Mouse (Mus musculus): ENCODE measurements around the gene Bfsp1. TPM values are rescaled to one million over a fixed set of nuclear protein-coding genes. Genes with fewer than 3 reads are reported as not detected.

Gene Bfsp1
- polyA plus RNA-seq, 1 experiment = 0.36 TPM

DNA sequence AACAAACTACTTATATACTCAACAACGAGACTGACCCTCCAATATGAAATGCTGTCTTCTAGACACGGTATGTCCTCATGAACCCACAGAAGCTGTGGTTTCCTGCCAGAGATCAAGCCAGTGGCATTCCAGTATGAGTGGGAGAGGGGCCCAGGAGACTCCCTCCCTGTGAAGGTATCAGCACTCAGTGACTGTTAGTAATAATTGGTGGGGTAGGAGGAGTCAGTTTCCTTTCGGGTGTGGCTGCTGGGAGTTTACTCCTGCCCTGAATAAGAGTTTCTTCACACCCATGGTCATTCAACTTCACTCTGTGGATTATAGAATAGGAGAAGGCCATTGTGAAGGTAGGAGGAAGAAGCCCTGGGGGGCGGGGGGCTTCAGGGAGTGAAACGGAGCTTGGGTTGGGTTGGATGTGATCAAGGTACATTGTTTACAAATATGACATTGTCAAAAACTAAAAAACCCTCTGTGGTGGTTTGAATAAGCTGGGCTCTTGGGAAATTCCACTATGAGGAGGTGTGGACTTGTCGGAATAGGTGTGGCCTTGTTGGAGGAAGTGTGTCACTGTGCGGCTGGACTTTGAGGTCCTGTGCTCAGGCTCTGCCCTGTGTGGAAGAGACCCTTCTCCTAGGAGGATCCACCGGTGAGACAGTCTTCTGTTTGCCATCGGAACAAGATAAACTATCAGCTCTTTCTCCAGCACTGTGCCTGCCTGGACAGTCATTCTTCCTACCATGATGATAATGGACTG, 36.7 kb upstream of the Bfsp1 start:
- no peak overlapping the region for H3K27ac ChIP-seq (ENCODE audit: insufficient read depth, low read depth, low read length)

DNA sequence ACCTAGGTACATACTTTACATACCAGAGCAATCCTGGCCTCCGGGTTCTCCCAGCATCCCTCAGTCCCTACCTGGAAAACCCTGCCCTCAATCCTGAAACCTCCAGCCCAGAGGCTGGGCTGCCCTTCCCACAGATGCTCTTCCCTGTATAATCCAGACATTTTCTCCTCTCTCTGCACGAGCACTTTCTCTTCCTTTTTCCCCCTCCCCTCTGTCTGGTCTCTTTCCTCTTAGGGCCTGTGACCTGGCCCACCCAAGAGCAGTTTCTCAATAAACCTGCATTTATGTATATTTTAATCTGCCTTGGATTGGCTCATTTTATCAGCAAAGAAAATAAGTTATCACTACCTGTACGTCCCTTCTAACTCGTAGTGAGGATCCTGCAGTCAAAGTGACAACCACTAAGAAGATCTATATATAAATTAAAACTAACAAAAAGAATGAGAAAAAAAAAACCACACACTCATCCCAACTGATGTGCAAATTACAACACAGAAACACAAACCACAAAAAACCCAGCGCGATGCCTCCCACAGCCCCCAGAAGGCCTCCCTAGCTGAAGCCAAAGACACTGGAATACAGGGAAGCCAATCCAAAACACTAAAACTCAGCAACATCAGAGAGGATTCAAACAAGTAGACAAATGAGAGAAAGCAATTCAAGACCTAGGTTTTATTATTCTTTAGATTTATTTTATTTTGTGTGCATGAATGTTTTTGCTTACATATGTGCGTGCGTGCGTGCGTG, 28.5 kb upstream of the Bfsp1 start:
- Histone ChIP-seq H3K4me1 (ENCODE audit: control insufficient read depth, insufficient read depth, low read length) (peaks cover 3% of the 10 kb centered on the region; the same call in 1 of the 2 replicates), H3K27ac (ENCODE audit: insufficient read depth, low read depth, low read length) (no peak overlapping the region), H3K27me3 (replicated peaks; ENCODE audit: control insufficient read depth, insufficient read depth, low read length) (no peaks in the 10 kb centered on the region), H3K36me3 (ENCODE audit: control insufficient read depth, insufficient read depth, low read length) (no peaks in the 10 kb centered on the region), H3K4me3 (ENCODE audit: insufficient read depth, low read depth, low read length) (no peak overlapping the region)
- 82% methylated on average over 10 of the region's 10 CpGs for WGBS
- TF ChIP-seq CTCF (conservative IDR thresholded peaks at IDR 0.05; ENCODE audit: insufficient read depth, insufficient read length, low read depth, low read length) = no peak
- no peak for TF ChIP-seq POLR2A (IDR thresholded peaks at IDR 0.05; ENCODE audit: low read depth, low read length)
- no peak for DNase-seq

More for the DNA sequence above, 36.7 kb upstream of the Bfsp1 start:
- Histone ChIP-seq H3K4me1 (ENCODE audit: control insufficient read depth, insufficient read depth, low read length) (peaks cover 7% of the 10 kb centered on the region), H3K36me3 (ENCODE audit: control insufficient read depth, insufficient read depth, low read length) (no peaks in the 10 kb centered on the region), H3K27me3 (replicated peaks; ENCODE audit: control insufficient read depth, insufficient read depth, low read length) (no peaks in the 10 kb centered on the region), H3K4me3 (ENCODE audit: insufficient read depth, low read depth, low read length) (no peak overlapping the region)
- TF ChIP-seq CTCF (conservative IDR thresholded peaks at IDR 0.05; ENCODE audit: insufficient read depth, insufficient read length, low read depth, low read length) (no peak), POLR2A (IDR thresholded peaks at IDR 0.05; ENCODE audit: low read depth, low read length) (no peak)
- 86% methylated on average over 9 of the region's 9 CpGs for WGBS
- no peak for DNase-seq

DNA sequence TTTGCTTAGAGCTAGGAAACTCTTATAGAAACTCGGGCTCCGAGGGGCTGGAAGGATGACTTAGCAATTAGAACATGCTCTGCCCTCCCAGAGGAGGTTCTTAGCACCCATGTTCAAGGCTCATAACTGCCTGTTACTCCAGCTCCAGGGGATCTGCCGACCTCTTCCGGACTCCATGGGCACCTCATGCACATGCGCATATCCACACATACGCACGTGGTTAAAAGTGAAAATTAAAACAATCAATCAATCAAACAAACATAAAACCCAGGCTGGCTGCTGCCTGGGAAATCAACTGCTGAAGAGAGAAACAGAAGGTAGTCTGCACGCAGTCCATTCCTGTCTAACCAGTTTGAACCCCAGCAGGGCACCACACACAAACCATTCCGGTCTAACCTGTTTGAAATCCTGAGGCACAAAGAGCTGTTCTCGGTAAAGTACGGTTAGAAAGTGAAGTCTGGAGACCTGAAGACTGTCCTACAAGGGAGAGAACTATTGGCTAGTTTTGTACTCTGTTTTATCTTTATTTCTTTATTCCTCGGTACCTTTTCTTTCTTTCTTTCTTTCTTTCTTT, 27.0 kb upstream of the Bfsp1 start:
- H3K27me3 ChIP-seq (replicated peaks; ENCODE audit: control insufficient read depth, insufficient read depth, low read length) = no peaks in the 10 kb centered on the region; the same call in 1 of the 2 replicates
- TF ChIP-seq POLR2A (IDR thresholded peaks at IDR 0.05; ENCODE audit: low read depth, low read length) = no peak
- no peak for TF ChIP-seq CTCF (conservative IDR thresholded peaks at IDR 0.05; ENCODE audit: insufficient read depth, insufficient read length, low read depth, low read length)
- H3K4me1 ChIP-seq (ENCODE audit: control insufficient read depth, insufficient read depth, low read length) = peaks cover 3% of the 10 kb centered on the region; the same call in 1 of the 2 replicates
- WGBS = 53% methylated on average over 12 of the region's 12 CpGs
- H3K36me3 ChIP-seq (ENCODE audit: control insufficient read depth, insufficient read depth, low read length) = no peaks in the 10 kb centered on the region
- peak; percentile 75 for DNase-seq
- H3K27ac ChIP-seq (ENCODE audit: insufficient read depth, low read depth, low read length) = peak overlapping the region; percentile 49; the same call in 1 of the 2 replicates
- no peak overlapping the region for H3K4me3 ChIP-seq (ENCODE audit: insufficient read depth, low read depth, low read length)

DNA sequence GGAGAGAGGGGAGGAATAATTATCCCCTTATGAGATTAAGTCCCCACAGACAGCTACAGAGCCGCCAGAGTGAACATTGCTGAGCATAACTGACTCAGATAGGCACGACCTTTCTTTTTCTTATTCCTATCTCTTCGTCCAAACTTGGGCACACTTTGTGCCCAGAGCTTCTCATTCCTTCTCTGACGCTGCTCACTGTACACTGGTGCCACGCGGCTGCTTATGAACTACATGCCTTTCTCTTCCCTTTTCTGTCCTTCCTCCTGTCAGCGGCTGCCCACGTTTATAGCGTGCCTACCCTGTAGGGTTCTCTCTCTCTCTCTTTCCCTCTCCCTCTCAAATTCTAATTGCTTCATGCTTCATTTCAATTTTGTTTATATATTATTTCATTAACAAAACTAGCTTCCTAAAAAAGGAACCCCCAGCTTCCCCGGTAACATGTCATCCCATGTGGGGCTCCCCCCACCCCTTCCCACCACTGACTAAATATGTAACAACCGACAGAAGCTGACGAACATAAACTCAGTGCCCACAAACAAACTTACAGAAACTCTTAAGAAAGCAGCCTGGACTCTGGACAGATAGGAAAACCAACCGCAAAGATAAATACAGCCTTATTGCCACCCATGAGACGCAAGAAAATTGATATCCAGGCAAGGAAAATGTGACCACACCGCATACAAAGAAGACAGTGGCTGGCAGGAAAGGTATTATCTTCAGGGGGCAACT, 26.3 kb upstream of the Bfsp1 start:
- H3K27me3 ChIP-seq (replicated peaks; ENCODE audit: control insufficient read depth, insufficient read depth, low read length) = no peaks in the 10 kb centered on the region; the same call in 1 of the 2 replicates
- WGBS = 80% methylated on average over 15 of the region's 15 CpGs
- H3K27ac ChIP-seq (ENCODE audit: insufficient read depth, low read depth, low read length) = peak overlapping the region; percentile 49; the same call in 1 of the 2 replicates
- no peaks in the 10 kb centered on the region for H3K36me3 ChIP-seq (ENCODE audit: control insufficient read depth, insufficient read depth, low read length)
- DNase-seq = no peak
- no peak for TF ChIP-seq CTCF (conservative IDR thresholded peaks at IDR 0.05; ENCODE audit: insufficient read depth, insufficient read length, low read depth, low read length)
- TF ChIP-seq POLR2A (IDR thresholded peaks at IDR 0.05; ENCODE audit: low read depth, low read length) = no peak
- no peak overlapping the region for H3K4me3 ChIP-seq (ENCODE audit: insufficient read depth, low read depth, low read length)
- H3K4me1 ChIP-seq (ENCODE audit: control insufficient read depth, insufficient read depth, low read length) = peaks cover 3% of the 10 kb centered on the region; the same call in 1 of the 2 replicates

DNA sequence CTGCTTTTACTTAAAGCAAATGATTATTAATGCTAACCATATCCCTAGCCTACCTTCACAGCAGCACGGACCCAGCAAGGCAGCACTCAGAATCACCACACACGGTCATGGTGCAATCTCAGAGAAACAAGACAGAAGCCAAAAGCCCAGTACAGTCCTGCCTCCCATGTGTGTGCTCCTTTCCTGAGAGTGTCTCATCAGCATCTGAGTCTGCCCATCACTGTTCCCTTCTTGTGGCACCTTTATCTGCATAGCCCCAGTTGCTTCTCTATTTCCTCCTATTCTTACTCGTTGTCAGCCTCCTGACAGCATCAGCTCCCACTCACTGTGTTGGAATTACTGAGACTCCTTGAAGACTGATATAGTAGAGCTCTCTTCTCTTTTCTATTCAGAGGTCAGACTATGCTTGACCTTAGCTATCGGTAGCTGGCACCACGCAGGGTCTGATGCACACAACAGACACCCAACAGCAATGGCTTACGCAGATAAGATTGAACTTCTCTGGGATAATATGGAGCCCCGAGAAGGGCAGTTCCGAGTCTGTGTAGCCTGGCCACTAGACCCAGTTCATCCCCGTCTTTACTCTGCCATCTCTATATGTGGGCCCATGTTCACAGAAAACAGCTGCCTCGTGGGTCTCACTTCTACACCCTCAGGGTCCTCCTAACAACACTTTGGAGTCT, 19.8 kb upstream of the Bfsp1 start:
- H3K27ac ChIP-seq (ENCODE audit: insufficient read depth, low read depth, low read length) = no peak overlapping the region

DNA sequence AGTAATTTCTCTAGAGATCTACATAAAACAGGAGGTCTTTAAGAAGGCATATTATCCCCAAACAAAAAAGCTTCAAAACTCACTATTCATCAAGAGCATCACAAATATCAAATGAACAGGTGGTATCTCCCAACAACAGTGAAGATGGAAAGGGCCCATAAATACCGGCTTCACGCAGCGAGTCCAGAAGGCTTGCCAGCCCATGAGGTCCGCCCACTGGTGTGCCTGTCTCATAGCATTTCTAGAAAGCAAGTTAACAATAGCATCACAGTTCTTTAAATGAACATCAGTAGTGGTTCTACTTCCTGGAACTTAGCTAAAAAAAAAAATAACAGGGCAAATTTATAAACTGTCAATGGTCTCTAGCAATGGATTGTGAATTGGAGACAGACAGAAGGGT, 19.0 kb upstream of the Bfsp1 start:
- no peaks in the 10 kb centered on the region for H3K36me3 ChIP-seq (ENCODE audit: control insufficient read depth, insufficient read depth, low read length)
- no peaks in the 10 kb centered on the region; the same call in 1 of the 2 replicates for H3K27me3 ChIP-seq (replicated peaks; ENCODE audit: control insufficient read depth, insufficient read depth, low read length)
- DNase-seq = no peak
- no peak for TF ChIP-seq CTCF (conservative IDR thresholded peaks at IDR 0.05; ENCODE audit: insufficient read depth, insufficient read length, low read depth, low read length)
- 94% methylated on average over 4 of the region's 4 CpGs for WGBS
- no peak overlapping the region for H3K4me3 ChIP-seq (ENCODE audit: insufficient read depth, low read depth, low read length)
- peaks cover 5% of the 10 kb centered on the region; the same call in 1 of the 2 replicates for H3K4me1 ChIP-seq (ENCODE audit: control insufficient read depth, insufficient read depth, low read length)
- H3K27ac ChIP-seq (ENCODE audit: insufficient read depth, low read depth, low read length) = no peak overlapping the region

More for the DNA sequence above, 19.8 kb upstream of the Bfsp1 start:
- Histone ChIP-seq H3K27me3 (replicated peaks; ENCODE audit: control insufficient read depth, insufficient read depth, low read length) (no peaks in the 10 kb centered on the region; the same call in 1 of the 2 replicates), H3K4me1 (ENCODE audit: control insufficient read depth, insufficient read depth, low read length) (no peaks in the 10 kb centered on the region), H3K36me3 (ENCODE audit: control insufficient read depth, insufficient read depth, low read length) (no peaks in the 10 kb centered on the region), H3K4me3 (ENCODE audit: insufficient read depth, low read depth, low read length) (no peak overlapping the region)
- no peak for DNase-seq
- WGBS = 85% methylated on average over 10 of the region's 10 CpGs
- TF ChIP-seq POLR2A (IDR thresholded peaks at IDR 0.05; ENCODE audit: low read depth, low read length) (no peak), CTCF (conservative IDR thresholded peaks at IDR 0.05; ENCODE audit: insufficient read depth, insufficient read length, low read depth, low read length) (no peak)
